ENCODE assay signal across 22 mouse cellular contexts in the genomic region with DNA sequence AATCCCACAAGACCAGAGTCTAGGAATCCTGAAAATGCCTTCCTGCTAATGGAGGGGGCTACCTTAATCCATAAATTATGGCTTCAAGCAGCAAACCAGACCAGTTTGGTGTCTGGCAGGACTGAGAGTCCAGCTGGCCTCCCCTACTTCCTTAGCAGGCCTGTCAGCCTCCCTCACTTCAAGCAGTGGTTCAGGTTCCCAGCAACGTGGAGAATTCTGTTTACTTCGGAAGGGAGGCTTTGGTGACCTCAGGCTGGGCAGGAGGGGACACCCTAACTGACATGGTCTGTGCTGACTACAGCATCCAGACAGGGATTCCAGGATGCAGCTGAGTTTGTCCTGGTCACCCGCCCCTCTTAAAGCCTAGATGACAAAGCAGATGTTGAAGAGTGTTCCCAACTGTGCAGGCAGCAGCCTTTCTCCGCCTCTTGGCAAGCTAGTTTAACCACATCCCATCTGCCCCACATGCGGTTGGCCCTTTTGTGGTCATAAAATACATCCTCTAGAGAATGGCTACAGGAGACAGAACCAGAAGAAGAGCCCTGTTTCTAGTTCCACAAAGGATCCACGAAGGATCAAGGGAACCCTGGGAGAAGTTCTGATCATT. TPM values are rescaled to one million over a fixed set of nuclear protein-coding genes. Genes with fewer than 3 reads are reported as not detected.
DNase-seq lines count a peak whose midpoint lies in the region; ATAC-seq lines count a peak whose summit lies in the region.
"Had no signal": no experiment of that assay in that cellular context is flagged by ENCODE, and none has a peak within 500 bp of the region (broad histone marks: within the 10 kb centered on the region; RNA-seq: fewer than 3 reads in every experiment).

No protein-coding gene starts in this region.

- no peak overlapping the region for H3K27ac ChIP-seq in forebrain, embryonic 11.5 days (ENCODE audit: low read depth, low read length)
- no peak overlapping the region for H3K27ac ChIP-seq in forebrain, embryonic 12.5 days
- no peak overlapping the region for H3K27ac ChIP-seq in lung, embryonic 15.5 days
- H3K27ac ChIP-seq: forebrain, embryonic 15.5 days; gastrocnemius, adult 2 months; heart, adult 2 months; hindbrain, embryonic 15.5 days; macrophage; neural tube, embryonic 13.5 days had no signal

- intact Hi-C loops in heart, postnatal 14 days (cut with DNase I), result no loop called here

- no peaks in the 10 kb centered on the region for H3K36me3 ChIP-seq in forebrain, embryonic 11.5 days (ENCODE audit: control insufficient read depth, insufficient read depth, low read length)
- no peaks in the 10 kb centered on the region for H3K36me3 ChIP-seq in forebrain, embryonic 12.5 days (replicated peaks)
- H3K36me3 ChIP-seq in lung, embryonic 15.5 days, result no peaks in the 10 kb centered on the region
- H3K36me3 ChIP-seq: forebrain, embryonic 15.5 days; hindbrain, embryonic 15.5 days; neural tube, embryonic 13.5 days had no signal

- H3K9ac ChIP-seq in forebrain, embryonic 11.5 days (ENCODE audit: low read length), result no peak overlapping the region
- H3K9ac ChIP-seq in forebrain, embryonic 12.5 days, result no peak overlapping the region
- H3K9ac ChIP-seq in lung, embryonic 15.5 days, result no peak overlapping the region
- H3K9ac ChIP-seq: forebrain, embryonic 15.5 days; hindbrain, embryonic 15.5 days; neural tube, embryonic 13.5 days had no signal

- DNase-seq in forebrain, embryonic 11.5 days (ENCODE audit: low spot score), result peak; percentile 41
- DNase-seq in lung, postnatal 14 days, result no peak
- DNase-seq in c-Kit-positive CD71-negative TER-119-negative erythroid progenitor cells, embryonic 14.5 days (ENCODE audit: low read depth), result peak; percentile 29
- DNase-seq in ovary, postnatal 10 days (ENCODE audit: low spot score), result no peak
- DNase-seq in heart, postnatal 14 days, result no peak
- DNase-seq: adrenal gland, adult 2 months; B cell, adult 2 months; cerebellum, adult 18-20 months; gastrocnemius, adult 2 months; heart, adult 2 months; kidney, postnatal 25 days had no signal

- no peak for ATAC-seq in forebrain, embryonic 11.5 days (replicated peaks; ENCODE audit: low FRiP score)
- ATAC-seq in forebrain, embryonic 12.5 days (ENCODE audit: low FRiP score), result no peak
- ATAC-seq in lung, embryonic 15.5 days (ENCODE audit: borderline replicate concordance, extremely low read depth, low FRiP score, low TSS enrichment), result peak; percentile 79
- peak; percentile 77 for ATAC-seq in megakaryocyte progenitor cell, adult 5-6 weeks (replicated peaks; ENCODE audit: poor library complexity)
- ATAC-seq: forebrain, embryonic 15.5 days had no signal

- no peak overlapping the region for H3K4me3 ChIP-seq in forebrain, embryonic 11.5 days (ENCODE audit: low read depth, low read length)
- no peak overlapping the region for H3K4me3 ChIP-seq in forebrain, embryonic 12.5 days (replicated peaks)
- no peak overlapping the region for H3K4me3 ChIP-seq in lung, embryonic 15.5 days
- H3K4me3 ChIP-seq: forebrain, embryonic 15.5 days; gastrocnemius, adult 2 months; heart, adult 2 months; hindbrain, embryonic 15.5 days; neural tube, embryonic 13.5 days had no signal

- H3K4me1 ChIP-seq in forebrain, embryonic 11.5 days (replicated peaks; ENCODE audit: control insufficient read depth, insufficient read depth, low read length), result peaks cover 7% of the 10 kb centered on the region; the same call in 1 of the 2 replicates
- peaks cover 17% of the 10 kb centered on the region for H3K4me1 ChIP-seq in forebrain, embryonic 12.5 days
- peaks cover 24% of the 10 kb centered on the region for H3K4me1 ChIP-seq in lung, embryonic 15.5 days

- no peaks in the 10 kb centered on the region for H3K9me3 ChIP-seq in forebrain, embryonic 11.5 days (ENCODE audit: control insufficient read depth, low read length)
- H3K9me3 ChIP-seq in forebrain, embryonic 12.5 days, result no peaks in the 10 kb centered on the region
- no peaks in the 10 kb centered on the region for H3K9me3 ChIP-seq in lung, embryonic 15.5 days
- H3K9me3 ChIP-seq: forebrain, embryonic 15.5 days; hindbrain, embryonic 15.5 days; neural tube, embryonic 13.5 days had no signal

- no peak overlapping the region for H3K4me2 ChIP-seq in forebrain, embryonic 11.5 days (ENCODE audit: low read depth, low read length, severe bottlenecking)
- H3K4me2 ChIP-seq in forebrain, embryonic 12.5 days, result no peak overlapping the region
- no peak overlapping the region for H3K4me2 ChIP-seq in lung, embryonic 15.5 days
- H3K4me2 ChIP-seq: forebrain, embryonic 15.5 days; hindbrain, embryonic 15.5 days; neural tube, embryonic 13.5 days had no signal

- H3K27me3 ChIP-seq in forebrain, embryonic 11.5 days (ENCODE audit: control insufficient read depth, insufficient read depth, low read length), result peaks cover 48% of the 10 kb centered on the region
- H3K27me3 ChIP-seq in forebrain, embryonic 12.5 days, result peaks cover 78% of the 10 kb centered on the region
- peaks cover 58% of the 10 kb centered on the region for H3K27me3 ChIP-seq in lung, embryonic 15.5 days

- 64% methylated on average over 6 of the region's 6 CpGs for WGBS in forebrain, embryonic 11.5 days
- WGBS in forebrain, embryonic 12.5 days, result 63% methylated on average over 6 of the region's 6 CpGs
- WGBS in lung, embryonic 15.5 days, result 35% methylated on average over 6 of the region's 6 CpGs

RNA-seq across cellular contexts. Expression of a gene that starts 6.3 kb away (rescaled TPM):
- polyA plus RNA-seq in forebrain, embryonic 11.5 days (2014; fragmentation: Nextera tagmentation; extraction: Ambion mirVana), result 0.75 TPM in 1 of 2 replicates, not detected in the other
- polyA plus RNA-seq in forebrain, embryonic 12.5 days (2016; fragmentation: Nextera tagmentation; extraction: Ambion mirVana), result 0.27 and 0.34 TPM in 2 replicates
- polyA plus RNA-seq in lung, embryonic 15.5 days (2015; fragmentation: Nextera tagmentation; extraction: Ambion mirVana), result not detected in 2 replicates
- not detected in 2 replicates for total RNA-seq in megakaryocyte progenitor cell, adult 5-6 weeks (2015)
- not detected in 2 replicates for total RNA-seq in megakaryocyte progenitor cell, adult 5-6 weeks (2017)
- total RNA-seq in heart, postnatal 14 days (2021), result under 1 TPM; 0.41 to 0.65 TPM
- total RNA-seq: adrenal gland, adult 2 months; gastrocnemius, adult 2 months; liver, adult 2 months had no signal
- polyA plus RNA-seq: heart, embryonic 16.5 days; liver, adult 2 months; macrophage; small intestine, adult 2 months; thymus, postnatal 0 days had no signal

RNA-seq across cellular contexts. Expression of a gene that starts 17.8 kb away (rescaled TPM):
- 7.8 and 10.5 TPM in 2 replicates for polyA plus RNA-seq in forebrain, embryonic 11.5 days (2014; fragmentation: Nextera tagmentation; extraction: Ambion mirVana)
- 11.5 and 11.7 TPM in 2 replicates for polyA plus RNA-seq in forebrain, embryonic 12.5 days (2016; fragmentation: Nextera tagmentation; extraction: Ambion mirVana)
- polyA plus RNA-seq in lung, embryonic 15.5 days (2015; fragmentation: Nextera tagmentation; extraction: Ambion mirVana), result 16.2 and 16.3 TPM in 2 replicates
- total RNA-seq in megakaryocyte progenitor cell, adult 5-6 weeks (2015), result 5.6 and 8.3 TPM in 2 replicates
- 4.4 and 7.4 TPM in 2 replicates for total RNA-seq in megakaryocyte progenitor cell, adult 5-6 weeks (2017)
- 10 to 100 TPM; 11.9 to 12.9 TPM for total RNA-seq in heart, postnatal 14 days (2021)

Comparison
In these comparisons a context has a peak if more than half of its experiments do, and no peak if none do; other contexts are left out.
1. ATAC-seq: peak in lung, embryonic 15.5 days (single experiment) and megakaryocyte progenitor cell, adult 5-6 weeks (single experiment); none in forebrain, embryonic 11.5 days (single experiment) and forebrain, embryonic 12.5 days (single experiment).
2. DNase-seq: peak in forebrain, embryonic 11.5 days (single experiment) and c-Kit-positive CD71-negative TER-119-negative erythroid progenitor cells, embryonic 14.5 days (single experiment); none in lung, postnatal 14 days (single experiment), ovary, postnatal 10 days (single experiment) and heart, postnatal 14 days (0 of 2).